Mouse (Mus musculus) forebrain, embryonic 16.5 days (tissue): ENCODE measurements around the gene Gm10945. TPM values are rescaled to one million over a fixed set of nuclear protein-coding genes. Genes with fewer than 3 reads are reported as not detected.
A peak's percentile ranks its signal among the peaks of the same experiment; 100 is the strongest.

Source experiments
- ATAC-seq: fragments of 200-750 bp; cut with Nextera tagmentation; 2 replicates; pipeline ENCODE4 v1.8.0; 2017; ENCODE audit warnings: mild to moderate bottlenecking, moderate library complexity
- H3K27ac ChIP-seq: fragments of 300-500 bp; sonication (generic); 2 replicates; pipeline ENCODE4 v1.5.1; 2014; ENCODE audit warnings: low read length, control low read depth
- H3K27me3 ChIP-seq: fragments of 300-500 bp; sonication (generic); replicated peaks from 2 replicates; pipeline ENCODE4 v1.6.1; 2014; ENCODE audit warnings: low read length; ENCODE audit not compliant: control insufficient read depth, insufficient read depth
- H3K36me3 ChIP-seq: fragments of 300-500 bp; sonication (generic); 2 replicates; pipeline ENCODE4 v1.6.1; 2014; ENCODE audit not compliant: control insufficient read depth, insufficient read depth
- H3K4me1 ChIP-seq: fragments of 300-500 bp; sonication (generic); replicated peaks from 2 replicates; pipeline ENCODE4 v1.6.1; 2014; ENCODE audit warnings: low read length; ENCODE audit not compliant: control insufficient read depth, insufficient read depth
- H3K4me2 ChIP-seq: fragments of 300-500 bp; sonication (generic); 2 replicates; pipeline ENCODE4 v1.6.1; 2014; ENCODE audit warnings: mild to moderate bottlenecking, low read length, control low read depth
- H3K4me3 ChIP-seq: fragments of 300-500 bp; sonication (generic); replicated peaks from 2 replicates; pipeline ENCODE4 v1.5.1; 2014; ENCODE audit warnings: mild to moderate bottlenecking, low read length, control low read depth
- H3K9ac ChIP-seq: fragments of 300-500 bp; sonication (generic); replicated peaks from 2 replicates; pipeline ENCODE4 v1.6.1; 2014; ENCODE audit warnings: low read depth, low read length, control low read depth
- H3K9me3 ChIP-seq: fragments of 300-500 bp; sonication (generic); 2 replicates; pipeline ENCODE4 v1.6.1; 2016; ENCODE audit warnings: low read length; ENCODE audit not compliant: control insufficient read depth
- WGBS: fragments of 180-500 bp; shearing (Covaris S2); extraction: QIAGEN DNeasy Blood & Tissue Kit; methylation state at CpG from one replicate; pipeline ENCODE4 v1.1.7; 2014; 5-methylcytosine and 5-hydroxymethylcytosine counted together
- polyA plus RNA-seq: library from polyadenylated mRNA; unstranded; fragments of >200 nt; fragmentation: Nextera tagmentation; extraction: Ambion mirVana; gene quantifications from 2 replicates; pipeline ENCODE4 v1.2.1, GENCODE M21; 2015

Gene Gm10945
- polyA plus RNA-seq, result not detected in 2 replicates

DNA sequence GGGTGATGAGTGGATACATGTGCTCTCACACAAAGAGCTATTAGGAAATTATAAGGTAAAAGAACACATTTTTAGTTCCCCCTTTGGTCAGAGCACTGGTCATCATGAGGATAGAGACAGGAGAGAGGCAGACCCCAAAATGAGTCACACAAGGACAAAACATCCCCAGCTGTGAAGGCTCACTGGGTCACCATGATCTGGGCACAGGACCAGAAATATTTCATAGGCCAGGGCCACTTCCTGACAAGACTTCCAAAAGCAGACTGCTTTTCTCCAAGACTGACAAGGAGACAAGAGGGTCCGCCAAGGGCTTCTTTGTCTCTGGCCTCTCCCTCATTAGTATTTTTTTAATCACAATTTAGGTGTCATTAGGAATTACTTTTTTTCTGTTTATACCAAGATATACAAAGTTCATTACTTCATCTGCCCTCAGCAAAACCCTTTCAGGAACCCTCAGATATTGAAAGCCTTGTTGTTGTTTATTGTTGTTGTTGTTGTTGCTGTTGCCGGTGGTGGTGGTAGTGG, at the start of gene Gm10945:
TSS of gene Gm10945 (minus strand) at position 475 of the 525 bp plus-strand sequence.
- Histone ChIP-seq H3K4me3 (no peak within 1 kb of the TSS), H3K27me3 (no peaks in the 10 kb centered on the region), H3K27ac (no peak within 1 kb of the TSS), H3K36me3 (no peaks in the 10 kb centered on the region), H3K4me2 (no peak within 1 kb of the TSS), H3K4me1 (no peaks in the 10 kb centered on the region), H3K9ac (no peak within 1 kb of the TSS), H3K9me3 (no peaks in the 10 kb centered on the region)
- no peak for ATAC-seq
- 82% methylated on average over 2 of the region's 2 CpGs for WGBS

DNA sequence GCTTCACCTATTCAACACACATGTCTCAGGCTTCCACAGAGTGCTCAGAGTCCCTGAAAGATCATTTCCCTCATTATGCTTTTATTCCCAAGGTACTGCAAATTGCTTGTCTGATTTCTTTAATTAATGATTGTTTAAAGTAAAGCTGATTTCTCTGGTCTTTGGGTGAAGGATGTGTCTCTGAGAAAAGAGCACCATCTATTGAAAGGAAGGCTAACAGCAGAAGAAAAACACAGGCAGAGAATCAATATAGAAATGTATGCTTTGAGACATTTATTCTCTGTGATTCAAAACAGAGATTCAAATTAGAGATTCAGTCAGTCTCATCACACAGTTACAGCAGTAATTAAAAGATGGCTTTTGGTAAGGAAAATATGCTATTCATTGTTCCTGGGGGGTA, 28.7 kb upstream of the Gm10945 start:
- H3K9me3 ChIP-seq, result no peaks in the 10 kb centered on the region
- ATAC-seq, result no peak; the same call in 1 of the 2 replicates
- H3K9ac ChIP-seq, result no peak overlapping the region
- no peaks in the 10 kb centered on the region for H3K36me3 ChIP-seq
- H3K4me2 ChIP-seq, result no peak overlapping the region
- peaks cover 4% of the 10 kb centered on the region; the same call in 1 of the 2 replicates for H3K4me1 ChIP-seq
- no peak overlapping the region for H3K27ac ChIP-seq
- no peak overlapping the region for H3K4me3 ChIP-seq
- H3K27me3 ChIP-seq, result no peaks in the 10 kb centered on the region

DNA sequence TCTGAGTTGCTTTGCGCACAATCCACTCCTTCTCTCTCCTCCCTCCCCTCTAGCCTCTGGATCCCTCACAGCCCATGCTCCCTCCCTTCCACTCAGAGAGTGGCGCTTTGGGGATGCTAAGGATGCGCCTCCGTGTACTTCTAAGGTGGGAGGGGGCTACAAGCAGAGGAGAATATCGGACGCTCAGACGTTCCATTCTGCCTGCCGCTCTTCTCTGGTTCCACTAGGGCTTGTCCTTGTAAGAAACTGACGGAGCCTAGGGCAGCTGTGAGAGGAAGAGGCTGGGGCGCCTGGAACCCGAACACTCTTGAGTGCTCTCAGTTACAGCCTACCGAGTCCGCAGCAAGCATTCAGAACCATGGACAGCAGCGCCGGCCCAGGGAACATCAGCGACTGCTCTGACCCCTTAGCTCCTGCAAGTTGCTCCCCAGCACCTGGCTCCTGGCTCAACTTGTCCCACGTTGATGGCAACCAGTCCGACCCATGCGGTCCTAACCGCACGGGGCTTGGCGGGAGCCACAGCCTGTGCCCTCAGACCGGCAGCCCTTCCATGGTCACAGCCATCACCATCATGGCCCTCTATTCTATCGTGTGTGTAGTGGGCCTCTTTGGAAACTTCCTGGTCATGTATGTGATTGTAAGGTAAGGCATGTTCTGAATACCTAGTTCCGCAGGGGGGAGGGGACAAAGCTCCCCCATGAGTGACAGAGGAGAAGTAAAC, 27.1 kb upstream of the Gm10945 start:
- H3K4me3 ChIP-seq, result peak overlapping the region; percentile 37
- 4% methylated on average over 25 of the region's 25 CpGs for WGBS
- no peaks in the 10 kb centered on the region for H3K27me3 ChIP-seq
- H3K9ac ChIP-seq, result peak overlapping the region; percentile 42
- no peaks in the 10 kb centered on the region for H3K9me3 ChIP-seq
- peak; percentile 89 for ATAC-seq
- H3K4me2 ChIP-seq, result peak overlapping the region; percentile 47
- H3K4me1 ChIP-seq, result peaks cover 4% of the 10 kb centered on the region; the same call in 1 of the 2 replicates
- no peak overlapping the region for H3K27ac ChIP-seq
- no peaks in the 10 kb centered on the region for H3K36me3 ChIP-seq

DNA sequence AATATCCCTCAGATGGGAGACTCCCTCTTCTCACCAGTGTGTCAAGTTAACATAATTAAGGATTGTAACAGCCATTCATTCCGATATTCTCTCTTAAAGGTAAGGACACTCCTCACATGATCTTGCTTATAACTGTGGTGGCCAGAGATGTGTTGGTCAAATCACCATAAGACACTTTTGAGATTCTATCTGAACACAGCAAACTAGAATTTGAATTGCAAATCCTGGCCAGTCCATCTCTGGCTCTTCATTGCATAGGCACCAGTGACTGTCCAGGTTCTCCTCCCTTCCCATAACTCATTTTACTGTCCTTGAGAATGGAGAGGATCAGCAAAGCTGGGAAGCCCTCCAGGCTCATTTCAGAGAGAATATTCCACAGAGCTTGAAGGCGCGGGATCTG, 3.4 kb downstream of the Gm10945 start, which contains the start of gene Oprm1:
TSS of gene Oprm1 (plus strand) at position 301 of the 400 bp plus-strand sequence.
- H3K27me3 ChIP-seq, result no peaks in the 10 kb centered on the region
- ATAC-seq, result no peak
- no peaks in the 10 kb centered on the region for H3K9me3 ChIP-seq
- H3K4me1 ChIP-seq, result no peaks in the 10 kb centered on the region
- no peaks in the 10 kb centered on the region for H3K36me3 ChIP-seq
- no peak within 1 kb of the TSS for H3K9ac ChIP-seq
- H3K4me3 ChIP-seq, result no peak within 1 kb of the TSS
- 98% methylated on average over 3 of the region's 3 CpGs for WGBS
- no peak within 1 kb of the TSS for H3K27ac ChIP-seq
- no peak within 1 kb of the TSS for H3K4me2 ChIP-seq

DNA sequence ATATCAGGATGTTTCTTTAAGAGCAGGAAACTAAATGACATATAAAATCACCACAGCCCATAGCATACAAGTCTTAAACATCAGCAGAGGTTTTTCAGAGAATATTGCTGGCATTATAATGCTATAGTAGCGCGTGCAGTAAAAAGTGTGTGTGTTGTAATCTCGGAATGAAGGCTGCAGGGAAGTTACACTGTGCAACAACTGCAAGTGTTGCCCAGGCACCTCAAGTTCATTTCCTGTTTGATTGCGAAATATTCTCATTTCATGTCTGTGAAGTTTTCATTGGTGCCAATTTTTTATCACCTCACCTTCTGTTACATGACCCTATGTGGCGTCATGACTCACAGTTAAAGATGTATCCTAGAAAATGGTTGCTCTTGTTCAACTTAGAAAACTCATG, 8.2 kb downstream of the Gm10945 start:
- Histone ChIP-seq H3K9ac (no peak overlapping the region), H3K4me3 (no peak overlapping the region), H3K9me3 (no peaks in the 10 kb centered on the region), H3K4me1 (no peaks in the 10 kb centered on the region), H3K27me3 (no peaks in the 10 kb centered on the region), H3K27ac (no peak overlapping the region), H3K4me2 (no peak overlapping the region), H3K36me3 (no peaks in the 10 kb centered on the region)
- 92% methylated on average over 5 of the region's 5 CpGs for WGBS
- ATAC-seq, result no peak

DNA sequence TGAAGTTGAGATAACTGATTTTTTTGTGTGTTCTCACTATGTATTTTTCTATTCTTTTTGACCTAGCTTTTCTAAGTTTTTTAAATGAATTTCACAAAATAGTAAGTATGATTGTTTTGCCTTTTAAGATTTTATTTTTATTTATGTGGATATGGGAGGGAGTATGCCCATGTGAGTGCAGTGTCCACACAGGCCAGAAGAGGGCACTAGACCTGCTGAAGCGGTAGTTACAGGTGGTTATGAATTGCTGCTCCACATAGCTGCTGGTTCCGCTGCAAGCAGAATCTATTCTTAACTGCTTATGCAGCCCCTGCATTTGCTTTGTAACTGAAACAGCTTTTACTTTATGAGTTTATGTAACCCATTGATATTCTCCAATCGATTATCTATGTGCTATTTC, 33.1 kb downstream of the Gm10945 start:
- H3K9ac ChIP-seq, result no peak overlapping the region
- 91% methylated on average over 3 of the region's 3 CpGs for WGBS
- ATAC-seq, result no peak
- no peaks in the 10 kb centered on the region for H3K9me3 ChIP-seq
- H3K4me3 ChIP-seq, result no peak overlapping the region
- H3K27ac ChIP-seq, result no peak overlapping the region
- no peaks in the 10 kb centered on the region for H3K4me1 ChIP-seq
- no peak overlapping the region for H3K4me2 ChIP-seq
- H3K36me3 ChIP-seq, result no peaks in the 10 kb centered on the region
- no peaks in the 10 kb centered on the region for H3K27me3 ChIP-seq

DNA sequence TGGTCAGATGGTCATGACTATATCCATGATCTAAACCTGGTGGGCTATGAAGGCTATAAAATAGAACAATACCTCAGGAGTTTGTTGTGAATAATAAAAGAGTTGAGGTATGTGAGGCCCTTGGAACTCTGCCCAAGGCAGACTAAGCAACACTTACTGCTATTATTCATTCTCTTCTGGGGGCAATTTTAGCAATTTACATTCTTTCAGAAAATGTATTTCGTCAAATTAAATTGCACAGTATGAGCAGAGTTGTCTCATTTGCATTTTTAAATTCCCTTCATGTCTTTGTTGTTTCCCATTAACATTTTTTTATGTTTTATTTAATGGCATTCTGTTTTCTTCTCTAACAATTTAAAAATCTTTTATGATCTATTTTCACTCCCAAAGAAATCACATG, 37.8 kb downstream of the Gm10945 start:
- H3K27me3 ChIP-seq, result no peaks in the 10 kb centered on the region
- H3K36me3 ChIP-seq, result no peaks in the 10 kb centered on the region
- WGBS, result 40% methylated on average over 1 of the region's 1 CpGs
- H3K27ac ChIP-seq, result no peak overlapping the region
- no peaks in the 10 kb centered on the region for H3K9me3 ChIP-seq
- H3K9ac ChIP-seq, result no peak overlapping the region
- H3K4me1 ChIP-seq, result no peaks in the 10 kb centered on the region
- no peak overlapping the region for H3K4me2 ChIP-seq
- ATAC-seq, result peak; percentile 45; the same call in 1 of the 2 replicates
- H3K4me3 ChIP-seq, result no peak overlapping the region

DNA sequence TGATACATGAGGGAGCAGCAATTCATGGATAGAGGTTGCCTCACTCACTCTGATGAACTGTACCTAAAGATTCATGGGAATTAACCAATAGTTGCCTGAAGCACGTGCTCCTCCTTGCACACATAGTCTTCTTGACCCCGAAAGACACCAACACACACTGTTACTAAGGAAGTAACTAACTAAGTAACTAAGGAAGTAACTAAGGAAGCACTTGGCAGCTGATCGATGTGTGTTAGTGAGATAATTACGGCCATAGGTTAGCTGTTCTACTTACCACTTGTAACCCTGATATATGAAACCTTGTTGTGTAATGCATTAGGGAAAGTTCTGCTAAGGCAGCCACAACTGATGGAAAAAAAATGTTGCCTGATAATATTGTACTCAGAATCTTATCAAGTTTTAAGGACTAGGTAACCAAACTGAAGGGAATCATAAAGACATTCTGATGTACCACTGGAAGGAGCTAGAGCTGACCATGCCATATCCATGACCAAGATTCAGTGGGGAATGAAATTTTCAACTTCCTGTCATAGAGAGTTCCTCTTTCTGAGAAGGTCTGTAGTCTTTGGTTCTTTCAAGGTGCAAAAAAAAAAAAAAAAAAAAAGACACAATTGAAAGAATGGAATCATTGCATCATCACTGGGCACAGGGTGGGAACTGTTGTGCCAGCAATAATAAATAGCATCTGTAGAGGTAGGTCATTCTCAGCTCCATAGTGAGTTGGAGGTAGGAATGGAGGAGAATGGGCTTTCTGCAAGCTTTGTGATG, 44.2 kb downstream of the Gm10945 start:
- ATAC-seq, result no peak
- H3K27me3 ChIP-seq, result no peaks in the 10 kb centered on the region
- H3K9me3 ChIP-seq, result no peaks in the 10 kb centered on the region
- H3K27ac ChIP-seq, result no peak overlapping the region
- no peak overlapping the region for H3K9ac ChIP-seq
- H3K4me1 ChIP-seq, result no peaks in the 10 kb centered on the region
- H3K4me2 ChIP-seq, result no peak overlapping the region
- H3K4me3 ChIP-seq, result no peak overlapping the region
- no peaks in the 10 kb centered on the region for H3K36me3 ChIP-seq
- WGBS, result 84% methylated on average over 4 of the region's 4 CpGs

DNA sequence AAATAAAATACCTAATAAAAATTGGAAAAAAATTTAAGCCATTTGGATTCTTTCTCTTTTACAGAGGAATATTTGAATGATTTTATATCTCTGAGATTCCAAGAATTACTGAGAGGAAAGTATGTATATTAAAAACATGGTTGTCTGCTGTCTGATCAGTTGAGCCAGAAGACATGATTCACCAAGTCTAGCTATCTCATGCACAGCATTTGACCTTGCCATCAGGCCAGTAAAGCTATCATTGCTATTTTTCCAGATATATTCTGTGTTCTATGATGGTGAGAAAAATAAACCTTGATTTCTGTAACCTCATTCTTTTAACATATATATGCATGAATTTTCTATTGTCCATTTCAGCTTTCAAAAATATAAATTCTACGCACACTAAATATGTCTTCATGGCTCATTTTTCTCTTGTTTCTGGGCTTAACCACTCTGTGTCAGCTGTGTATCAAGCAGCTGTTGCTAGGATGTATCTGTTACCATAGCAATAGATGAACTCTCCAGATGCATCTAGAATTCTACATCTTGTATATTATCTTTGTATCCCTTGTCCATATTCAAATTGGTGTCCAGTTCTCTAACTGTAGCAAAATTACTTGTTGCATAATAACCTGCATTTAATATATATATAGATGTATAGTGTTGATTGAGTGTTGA, 56.2 kb downstream of the Gm10945 start:
- Histone ChIP-seq H3K9ac (no peak overlapping the region), H3K9me3 (no peaks in the 10 kb centered on the region), H3K27ac (no peak overlapping the region), H3K4me3 (no peak overlapping the region), H3K4me1 (no peaks in the 10 kb centered on the region), H3K27me3 (no peaks in the 10 kb centered on the region), H3K4me2 (no peak overlapping the region), H3K36me3 (no peaks in the 10 kb centered on the region)
- peak; percentile 70; the same call in 1 of the 2 replicates for ATAC-seq
- WGBS, result 92% methylated on average over 1 of the region's 1 CpGs
